Mouse (Mus musculus) heart, postnatal 25 days (tissue): ENCODE measurements around the gene Rpl22. TPM values are rescaled to one million over a fixed set of nuclear protein-coding genes. Genes with fewer than 3 reads are reported as not detected.

ENCODE experiments used
- DNase-seq: peaks from one replicate; pipeline ENCODE4 v3.0.0; 2022; ENCODE audit warnings: low spot score
- intact Hi-C: fragments of 180-260 bp; cut with DNase I; formaldehyde crosslinking; loops from one replicate; pipeline ENCODE4 v1.15.1; 2025
- total RNA-seq, 2 experiments: library from RNA; stranded (reverse); gene quantifications; 2 replicates each; pipeline ENCODE4 v1.2.3; 2021

Gene Rpl22
- total RNA-seq, 2 experiments from 2014 or later = 254 TPM

GRCm38 (mm10) chr4:152332952-152333351 is 7.4 kb downstream of the Rpl22 start:
- intact Hi-C loops = loop anchor here (2.0 to 5.0 kb wide), 2 partner anchors 102 to 159 kb away; no protein-coding TSS in a partner anchor
- peak; percentile 33 for DNase-seq

- DNase-seq = no peak
- intact Hi-C loops = loop anchor here (2.0 to 5.0 kb wide), 2 partner anchors 101 to 159 kb away; no protein-coding TSS in a partner anchor
These were observed 8.0 kb downstream of the Rpl22 start for GRCm38 (mm10) chr4:152333587-152333986.

- intact Hi-C loops = no loop called here
These were observed 12.2 kb downstream of the Rpl22 start for GRCm38 (mm10) chr4:152337772-152338171.

GRCm38 (mm10) chr4:152338419-152339292 is 13.1 kb downstream of the Rpl22 start, which contains the start of gene Chd5:
TSS of gene Chd5 (plus strand) at chr4:152338651.
- intact Hi-C loops = no loop called here
- DNase-seq = no peak

More at GRCm38 (mm10) chr4:152337772-152338171, 12.2 kb downstream of the Rpl22 start:
- no peak for DNase-seq

- no peak for DNase-seq
- intact Hi-C loops = no loop called here
These were observed 13.8 kb downstream of the Rpl22 start for GRCm38 (mm10) chr4:152339293-152339790.

- no peak for DNase-seq
- intact Hi-C loops = no loop called here
These were observed 15.2 kb downstream of the Rpl22 start for GRCm38 (mm10) chr4:152340584-152341284.

GRCm38 (mm10) chr4:152343296-152343695 is 17.8 kb downstream of the Rpl22 start:
- DNase-seq = no peak
- intact Hi-C loops = no loop called here

GRCm38 (mm10) chr4:152344651-152345050 is 19.1 kb downstream of the Rpl22 start:
- intact Hi-C loops = no loop called here
- no peak for DNase-seq

GRCm38 (mm10) chr4:152345120-152345889 is 19.8 kb downstream of the Rpl22 start:
- intact Hi-C loops = no loop called here
- peak; percentile 64 for DNase-seq

GRCm38 (mm10) chr4:152349837-152350381 is 24.4 kb downstream of the Rpl22 start:
- intact Hi-C loops = loop anchor here (5.0 kb wide), 1 partner anchor 67 kb away; no protein-coding TSS in a partner anchor
- no peak for DNase-seq

- intact Hi-C loops = loop anchor here (5.0 kb wide), 1 partner anchor 66 kb away; no protein-coding TSS in a partner anchor
- DNase-seq = no peak
These were observed 25.3 kb downstream of the Rpl22 start for GRCm38 (mm10) chr4:152350722-152351421.

- no peak for DNase-seq
- intact Hi-C loops = loop anchor here (5.0 kb wide), 1 partner anchor 66 kb away; no protein-coding TSS in a partner anchor
These were observed 26.1 kb downstream of the Rpl22 start for GRCm38 (mm10) chr4:152351422-152352305.

GRCm38 (mm10) chr4:152353886-152354637 is 28.5 kb downstream of the Rpl22 start:
- DNase-seq = no peak
- intact Hi-C loops = loop anchor here (5.0 kb wide), 1 partner anchor 63 kb away; no protein-coding TSS in a partner anchor

GRCm38 (mm10) chr4:152355672-152356071 is 30.1 kb downstream of the Rpl22 start:
- no peak for DNase-seq
- intact Hi-C loops = no loop called here

- intact Hi-C loops = no loop called here
- no peak for DNase-seq
These were observed 34.2 kb downstream of the Rpl22 start for GRCm38 (mm10) chr4:152359700-152360099.

- DNase-seq = no peak
- intact Hi-C loops = no loop called here
These were observed 35.3 kb downstream of the Rpl22 start for GRCm38 (mm10) chr4:152360855-152361254.

GRCm38 (mm10) chr4:152362180-152362579 is 36.6 kb downstream of the Rpl22 start:
- intact Hi-C loops = no loop called here
- DNase-seq = no peak
